Mouse (Mus musculus): ENCODE data around the gene Vmn2r53. TPM values are rescaled to one million over a fixed set of nuclear protein-coding genes. Genes with fewer than 3 reads are reported as not detected.
"Not testable (repeated sequence)": the region's sequence is repeated elsewhere in the genome, so short reads cannot be mapped to it uniquely, and the experiment has no call there.

Vmn2r53 gene
- polyA plus RNA-seq (2017; shearing (Covaris generic)), result under 1 TPM in 2 of 3 experiments, not detected in 1; 0.01 to 0.07 TPM

DNA sequence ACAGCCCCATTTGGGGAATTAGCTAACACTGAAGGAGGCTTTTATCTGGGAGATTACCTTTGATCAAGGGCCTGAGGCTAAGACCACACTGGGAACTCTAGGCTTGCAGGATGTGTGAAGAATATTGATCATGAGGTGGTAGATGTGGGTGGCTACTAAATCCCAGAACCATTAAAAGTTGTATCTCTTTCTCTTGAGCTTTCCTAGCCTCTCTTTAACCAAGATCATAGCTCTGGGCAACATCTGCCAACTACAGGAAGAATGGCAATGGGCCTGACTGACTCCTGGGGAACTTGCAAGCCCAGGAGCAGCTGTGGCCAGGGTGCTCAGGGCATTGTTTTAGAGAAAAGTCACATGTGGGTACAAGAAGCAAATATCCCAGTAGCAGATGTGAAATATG lies at the start of gene Vmn2r53:
Gene Vmn2r53, minus strand, starts transcription at position 101 of the 400 bp plus-strand sequence.
- ATAC-seq, result no peak

DNA sequence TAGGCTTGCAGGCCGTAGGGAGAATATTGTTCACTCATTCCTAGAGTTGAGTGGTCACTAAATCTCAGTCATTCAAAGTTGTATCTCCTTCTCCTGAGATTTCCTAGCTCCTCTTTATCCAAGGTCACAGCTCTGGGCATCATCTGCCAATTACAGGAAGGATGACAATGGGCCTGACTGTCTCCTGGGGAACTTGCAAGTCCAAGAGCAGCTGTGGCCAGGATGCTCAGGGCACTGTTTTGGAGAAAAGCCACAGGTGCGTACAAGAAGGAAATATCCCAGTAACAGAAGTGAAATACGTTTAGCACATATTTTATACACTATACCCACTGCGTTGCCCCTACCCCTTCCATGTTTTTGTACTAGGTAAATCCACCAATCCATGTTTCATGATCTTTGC lies 31.6 kb upstream of the Vmn2r53 start, which contains the start of gene Vmn2r54:
Gene Vmn2r54, minus strand, starts transcription at position 101 of the 400 bp plus-strand sequence.
- not testable (repeated sequence) for ATAC-seq

Other genes starting within 250 kb of the Vmn2r53 start
- under 1 TPM in 1 of 3 experiments, not detected in 2; 0.31 TPM for gene Vmn1r84, start 239.5 kb downstream of the Vmn2r53 start, polyA plus RNA-seq (2017; shearing (Covaris generic))
- 1 to 10 TPM; 2.0 to 5.9 (median 4.7) TPM for gene Zfp551, start 186.0 kb downstream of the Vmn2r53 start, polyA plus RNA-seq (2017; shearing (Covaris generic))
- 1 to 10 TPM; 5.5 to 7.0 (median 6.0) TPM for gene Zfp606, start 130.5 kb downstream of the Vmn2r53 start, polyA plus RNA-seq (2017; shearing (Covaris generic))
- under 1 TPM in 1 of 3 experiments, not detected in 2; 0.39 TPM for gene 2900092C05Rik, start 96.3 kb downstream of the Vmn2r53 start, polyA plus RNA-seq (2017; shearing (Covaris generic))
- not detected for gene Vmn2r54, start 31.5 kb upstream of the Vmn2r53 start, polyA plus RNA-seq (2017; shearing (Covaris generic))
- not detected for gene Vmn2r55, start 76.2 kb upstream of the Vmn2r53 start, polyA plus RNA-seq (2017; shearing (Covaris generic))
- gene Vmn2r56, start 126.2 kb upstream of the Vmn2r53 start, polyA plus RNA-seq (2017; shearing (Covaris generic)), result under 1 TPM in 1 of 3 experiments, not detected in 2; 0.12 TPM
- 1 to 10 TPM in 2 of 3 experiments, under 1 TPM in 1; 0.63 to 1.3 (median 1.1) TPM for gene Zscan18, start 194.8 kb upstream of the Vmn2r53 start, polyA plus RNA-seq (2017; shearing (Covaris generic))
- 10 to 100 TPM; 13.5 to 25.4 (median 19.3) TPM for gene Zfp329, start 210.1 kb upstream of the Vmn2r53 start, polyA plus RNA-seq (2017; shearing (Covaris generic))
- 10 to 100 TPM; 62.9 to 99.3 (median 85.2) TPM for gene Zfp110, start 226.0 kb upstream of the Vmn2r53 start, polyA plus RNA-seq (2017; shearing (Covaris generic))